Mouse (Mus musculus) intestine, embryonic 16.5 days (tissue): ENCODE measurements at regions not wholly inside any gene's neighbourhood (a gene's known extent, or its start where the extent isn't known, plus 50 kb on each side); places are given as distances from the start of the nearest gene placed in this dataset.

Experiments used
- ATAC-seq: fragments of 200-750 bp; cut with Nextera tagmentation; 2 replicates; pipeline ENCODE4 v1.8.0; 2017; ENCODE audit warnings: moderate TSS enrichment, moderate library complexity
- H3K27ac ChIP-seq: fragments of 300-500 bp; sonication (generic); 2 replicates; pipeline ENCODE4 v1.5.1; 2014; ENCODE audit warnings: mild to moderate bottlenecking, low read length
- H3K27me3 ChIP-seq: fragments of 300-500 bp; sonication (generic); replicated peaks from 2 replicates; pipeline ENCODE4 v1.6.1; 2014; ENCODE audit warnings: low read length, control low read depth, mixed read lengths; ENCODE audit not compliant: control insufficient read depth, insufficient read depth
- H3K36me3 ChIP-seq: fragments of 300-500 bp; sonication (generic); 2 replicates; pipeline ENCODE4 v1.6.1; 2014; ENCODE audit warnings: low read length, control low read depth; ENCODE audit not compliant: control insufficient read depth, insufficient read depth
- H3K4me1 ChIP-seq: fragments of 300-500 bp; sonication (generic); 2 replicates; pipeline ENCODE4 v1.6.1; 2014; ENCODE audit warnings: low read length, control low read depth, mixed read lengths; ENCODE audit not compliant: control insufficient read depth, insufficient read depth
- H3K4me2 ChIP-seq: fragments of 300-500 bp; sonication (generic); 2 replicates; pipeline ENCODE4 v1.6.1; 2014; ENCODE audit warnings: low read depth, low read length, control low read depth
- H3K4me3 ChIP-seq: fragments of 300-500 bp; sonication (generic); 2 replicates; pipeline ENCODE4 v1.5.1; 2014; ENCODE audit warnings: mild to moderate bottlenecking, low read length
- H3K9ac ChIP-seq: fragments of 300-500 bp; sonication (generic); 2 replicates; pipeline ENCODE4 v1.6.1; 2014; ENCODE audit warnings: low read depth, low read length
- H3K9me3 ChIP-seq: fragments of 300-500 bp; sonication (generic); 2 replicates; pipeline ENCODE4 v1.6.1; 2016; ENCODE audit warnings: low read length, control low read depth; ENCODE audit not compliant: control insufficient read depth
- WGBS: fragments of 180-500 bp; shearing (Covaris S2); extraction: QIAGEN DNeasy Blood & Tissue Kit; methylation state at CpG from one replicate; pipeline ENCODE4 v1.1.7; 2014; 5-methylcytosine and 5-hydroxymethylcytosine counted together

DNA sequence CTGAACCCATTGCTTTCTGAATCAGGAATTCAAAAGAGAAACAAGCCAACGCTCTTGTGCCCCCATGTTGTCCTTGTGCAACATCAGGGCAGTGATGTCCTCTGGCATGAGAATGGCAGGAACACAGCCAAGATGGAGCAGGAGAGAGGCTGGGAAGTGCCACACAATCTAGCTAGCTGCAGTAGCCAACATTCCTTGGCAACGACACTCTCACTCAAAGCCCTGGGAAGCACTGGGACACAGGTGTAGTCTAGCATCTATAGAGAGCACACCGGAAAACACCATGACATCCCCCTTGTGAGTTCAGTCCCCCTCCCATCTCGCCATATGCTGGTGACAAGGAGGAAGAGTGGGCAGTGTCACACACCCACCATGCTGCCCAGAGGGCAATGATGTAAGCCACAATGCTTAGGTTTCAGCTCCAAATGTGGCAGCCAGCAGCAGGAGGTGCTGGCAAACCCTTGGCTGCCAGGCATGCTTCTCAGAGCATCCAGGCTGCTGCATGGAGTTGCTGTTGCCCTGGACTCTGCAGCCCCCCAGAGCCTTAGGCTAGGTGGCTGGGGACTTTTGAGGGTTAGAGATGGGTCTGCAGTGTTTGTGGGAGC lies 123.0 kb downstream of the Slc38a6 start:
- Histone ChIP-seq H3K9me3 (no peaks in the 10 kb centered on the region), H3K9ac (no peak overlapping the region), H3K4me1 (0 out of 2 replicates have a peak, but pooled peaks cover 1% of the 10 kb centered on the region), H3K36me3 (no peaks in the 10 kb centered on the region), H3K4me2 (no peak overlapping the region), H3K4me3 (no peak overlapping the region), H3K27ac (no peak overlapping the region), H3K27me3 (no peaks in the 10 kb centered on the region)
- ATAC-seq, result no peak
- 87% methylated on average over 4 of the region's 4 CpGs for WGBS

DNA sequence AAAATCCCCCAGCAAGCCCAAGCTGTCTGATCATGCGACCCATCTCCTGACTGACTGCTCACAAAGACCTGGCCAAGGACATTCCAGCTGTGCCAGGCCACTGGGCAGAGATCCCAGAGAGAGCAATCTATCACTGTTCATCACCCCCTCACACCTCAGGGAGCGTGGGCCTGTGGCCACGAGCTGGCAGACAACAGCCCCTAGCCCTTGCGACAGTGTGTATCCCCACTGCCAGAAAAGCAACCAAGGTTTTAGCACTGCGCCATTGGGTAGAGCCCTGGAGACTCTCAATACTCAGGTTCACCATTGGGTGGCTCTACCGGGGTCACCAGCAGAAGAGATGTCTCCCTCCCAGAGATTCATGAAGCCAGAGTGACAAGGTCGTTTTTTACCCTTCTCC lies 122.0 kb downstream of the Slc38a6 start:
- H3K27me3 ChIP-seq, result no peaks in the 10 kb centered on the region

DNA sequence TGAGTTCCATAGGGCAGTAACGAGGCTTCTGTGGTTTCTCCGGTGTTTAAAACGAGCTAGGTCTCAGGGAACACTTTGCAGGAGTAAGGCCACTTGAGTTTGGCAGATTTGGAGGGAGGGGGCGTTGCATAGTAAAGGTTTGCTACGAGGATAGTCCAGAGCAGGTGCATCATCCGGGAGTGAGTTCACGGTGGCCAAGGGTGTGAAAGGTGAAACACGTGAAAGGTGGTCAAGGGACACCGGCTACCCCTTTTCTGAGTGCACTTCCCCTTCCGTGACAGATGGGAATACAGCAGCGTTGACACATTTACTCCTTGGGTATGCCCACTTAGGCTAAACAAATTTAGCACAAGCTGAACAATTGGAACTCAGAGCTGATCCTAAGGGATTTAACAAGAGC lies 121.6 kb downstream of the Slc38a6 start:
- Histone ChIP-seq H3K27me3 (no peaks in the 10 kb centered on the region), H3K4me1 (0 out of 2 replicates have a peak, but pooled peaks cover 4% of the 10 kb centered on the region), H3K9ac (no peak overlapping the region), H3K27ac (no peak overlapping the region), H3K4me3 (no peak overlapping the region), H3K36me3 (no peaks in the 10 kb centered on the region), H3K4me2 (no peak overlapping the region), H3K9me3 (no peaks in the 10 kb centered on the region)
- ATAC-seq, result no peak
- 80% methylated on average over 11 of the region's 11 CpGs for WGBS

More for the DNA sequence above, 122.0 kb downstream of the Slc38a6 start:
- 81% methylated on average over 7 of the region's 7 CpGs for WGBS
- Histone ChIP-seq H3K9me3 (no peaks in the 10 kb centered on the region), H3K4me2 (no peak overlapping the region), H3K27ac (no peak overlapping the region), H3K36me3 (no peaks in the 10 kb centered on the region), H3K9ac (no peak overlapping the region), H3K4me3 (no peak overlapping the region), H3K4me1 (0 out of 2 replicates have a peak, but pooled peaks cover 4% of the 10 kb centered on the region)
- no peak for ATAC-seq

DNA sequence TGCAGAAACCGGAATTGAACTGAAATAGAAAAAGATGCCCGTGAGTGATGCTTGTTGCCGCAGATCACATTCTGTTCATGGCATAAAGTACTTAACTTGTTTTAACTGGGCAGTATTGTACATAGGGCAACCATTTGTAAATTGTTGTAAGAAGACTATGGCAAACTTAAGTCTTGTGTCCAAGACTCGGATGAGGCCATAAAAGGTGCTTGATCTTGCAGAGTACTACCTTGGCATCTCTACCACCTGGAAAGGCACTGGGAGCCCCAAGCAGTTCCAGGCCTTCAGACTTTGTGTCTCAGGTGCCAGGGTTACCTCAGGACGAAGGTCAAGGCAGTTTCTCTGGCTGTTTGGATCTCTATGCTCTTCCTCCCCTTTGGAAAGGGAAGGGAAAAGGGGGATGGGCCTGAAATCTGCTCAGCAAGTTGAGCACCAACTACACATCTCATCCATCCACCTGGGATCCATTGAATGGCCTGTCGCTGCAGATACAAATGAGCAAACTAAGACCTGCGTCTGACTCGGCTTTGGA lies 120.0 kb downstream of the Slc38a6 start:
- Histone ChIP-seq H3K4me2 (no peak overlapping the region), H3K4me3 (no peak overlapping the region), H3K27me3 (no peaks in the 10 kb centered on the region), H3K4me1 (0 out of 2 replicates have a peak, but pooled peaks cover 4% of the 10 kb centered on the region), H3K27ac (no peak overlapping the region), H3K9ac (no peak overlapping the region), H3K9me3 (no peaks in the 10 kb centered on the region), H3K36me3 (no peaks in the 10 kb centered on the region)
- ATAC-seq, result no peak
- WGBS, result 91% methylated on average over 8 of the region's 8 CpGs

DNA sequence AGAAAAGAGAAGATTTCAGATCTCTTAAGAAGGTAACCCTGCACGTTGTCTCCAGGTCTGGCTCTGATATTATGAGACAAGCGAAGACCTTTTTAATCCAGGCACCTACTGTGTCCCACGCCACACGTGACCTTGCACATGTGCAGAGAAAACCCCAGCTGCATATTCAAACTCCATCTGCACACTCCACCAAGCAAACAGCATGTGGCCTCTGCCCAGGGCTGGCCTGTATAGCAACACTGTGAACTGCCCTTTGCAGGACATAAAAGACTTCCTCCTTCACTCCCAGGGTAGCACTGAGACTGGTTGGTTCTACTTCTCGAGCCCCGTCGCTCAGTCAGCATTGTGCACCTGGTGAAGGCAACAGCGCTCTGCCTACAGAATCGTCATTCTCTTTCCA lies 119.0 kb downstream of the Slc38a6 start:
- ATAC-seq, result no peak

DNA sequence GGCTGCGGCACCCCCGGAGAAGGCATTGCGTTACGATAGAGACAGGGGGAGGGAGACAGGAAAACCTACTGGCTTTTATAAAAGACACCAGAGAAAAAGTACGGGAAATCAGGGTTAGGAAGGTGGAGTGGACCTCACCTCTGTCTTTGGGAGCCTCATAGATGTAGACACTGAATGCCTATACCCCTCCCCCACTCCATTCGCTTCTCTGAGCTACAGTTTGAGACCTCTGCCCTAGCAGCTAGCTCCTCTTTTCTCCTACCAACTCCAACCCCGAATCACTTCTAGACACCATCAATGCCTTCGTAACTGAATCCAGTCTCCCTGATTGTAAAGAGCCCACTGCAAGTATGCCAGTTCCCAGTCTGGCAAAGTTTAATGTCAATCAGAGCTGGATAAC lies 118.5 kb downstream of the Slc38a6 start:
- H3K9me3 ChIP-seq, result no peaks in the 10 kb centered on the region
- H3K9ac ChIP-seq, result no peak overlapping the region
- ATAC-seq, result no peak
- H3K27me3 ChIP-seq, result no peaks in the 10 kb centered on the region
- H3K27ac ChIP-seq, result no peak overlapping the region
- H3K36me3 ChIP-seq, result no peaks in the 10 kb centered on the region
- 0 out of 2 replicates have a peak, but pooled peaks cover 4% of the 10 kb centered on the region for H3K4me1 ChIP-seq
- 58% methylated on average over 8 of the region's 8 CpGs for whole genome bisulfite sequencing
- no peak overlapping the region for H3K4me3 ChIP-seq
- H3K4me2 ChIP-seq, result no peak overlapping the region

More for the DNA sequence above, 119.0 kb downstream of the Slc38a6 start:
- H3K27ac ChIP-seq, result no peak overlapping the region
- no peak overlapping the region for H3K9ac ChIP-seq
- H3K4me2 ChIP-seq, result no peak overlapping the region
- no peaks in the 10 kb centered on the region for H3K9me3 ChIP-seq
- no peaks in the 10 kb centered on the region for H3K36me3 ChIP-seq
- no peaks in the 10 kb centered on the region for H3K27me3 ChIP-seq
- WGBS, result 78% methylated on average over 9 of the region's 9 CpGs
- H3K4me3 ChIP-seq, result no peak overlapping the region
- 0 out of 2 replicates have a peak, but pooled peaks cover 4% of the 10 kb centered on the region for H3K4me1 ChIP-seq

DNA sequence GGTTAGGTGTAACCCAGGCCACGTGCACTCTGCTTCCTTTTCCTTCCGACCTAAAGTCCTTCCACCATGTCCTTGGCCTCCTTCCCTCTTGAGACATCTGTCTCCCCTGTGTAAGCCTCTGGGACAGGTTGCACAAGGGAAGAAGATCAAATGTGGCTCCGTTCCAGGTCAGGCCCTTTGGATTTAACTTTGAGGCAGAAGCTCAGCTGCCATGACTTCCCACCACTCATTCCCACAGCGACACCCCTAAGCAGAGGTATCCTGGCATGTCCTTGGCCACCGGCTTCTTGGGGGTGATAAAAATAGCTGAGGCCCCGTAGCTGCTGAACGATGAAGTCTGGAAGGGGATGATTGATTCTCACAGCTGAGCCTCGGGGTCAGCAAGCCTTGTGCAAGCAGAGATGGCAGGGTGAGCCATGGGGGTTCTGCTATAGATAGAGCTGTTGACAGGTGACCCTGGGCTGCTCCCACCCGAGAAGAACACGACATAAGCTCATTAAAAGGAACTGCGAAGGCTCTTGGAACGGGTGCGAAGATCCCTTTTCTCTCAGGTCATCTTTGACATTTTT lies 117.4 kb downstream of the Slc38a6 start:
- H3K36me3 ChIP-seq, result no peaks in the 10 kb centered on the region
- H3K27me3 ChIP-seq, result no peaks in the 10 kb centered on the region
- H3K4me2 ChIP-seq, result no peak overlapping the region
- ATAC-seq, result no peak
- H3K4me1 ChIP-seq, result 0 out of 2 replicates have a peak, but pooled peaks cover 4% of the 10 kb centered on the region
- H3K4me3 ChIP-seq, result no peak overlapping the region
- no peak overlapping the region for H3K9ac ChIP-seq
- no peaks in the 10 kb centered on the region for H3K9me3 ChIP-seq
- H3K27ac ChIP-seq, result no peak overlapping the region
- WGBS, result 51% methylated on average over 13 of the region's 13 CpGs
